Mouse (Mus musculus) adrenal gland, postnatal 14 days (tissue): ENCODE measurements around the gene Tex22. TPM values are rescaled to one million over a fixed set of nuclear protein-coding genes. Genes with fewer than 3 reads are reported as not detected.

ENCODE experiments used
- microRNA-seq, 2 experiments: library from miRNA; unstranded; fragments of <30 nt; microRNA quantifications; one replicate each; pipeline ENCODE4 v1.2.0; 2021
- total RNA-seq: library from RNA; stranded (reverse); gene quantifications from 2 replicates; pipeline ENCODE4 v1.2.3, GENCODE M21; 2021

Tex22 gene
- total RNA-seq, 1 experiment from 2014 or later, result 0.37 TPM

Small RNA genes lying within 50 kb of the gene (microRNA-seq; reads per million reads assigned to microRNA genes)
- gene Gm44471, result 0 reads per million in 2 experiments

Other genes with a start within 250 kb of the Tex22 start
- 19.9 and 21.4 TPM in 2 replicates for gene Cdca4, start 245.1 kb upstream of the Tex22 start, total RNA-seq
- gene Gpr132, start 206.3 kb upstream of the Tex22 start, total RNA-seq, result 0.30 and 3.4 TPM in 2 replicates
- gene Jag2, start 144.7 kb upstream of the Tex22 start, total RNA-seq, result 18.6 and 20.8 TPM in 2 replicates
- 32.5 and 35.7 TPM in 2 replicates for gene Nudt14, start 132.4 kb upstream of the Tex22 start, total RNA-seq
- 18.3 and 21.1 TPM in 2 replicates for gene Btbd6, start 98.0 kb upstream of the Tex22 start, total RNA-seq
- gene Brf1, start 73.8 kb upstream of the Tex22 start, total RNA-seq, result 46.3 and 57.7 TPM in 2 replicates
- 30.0 and 31.1 TPM in 2 replicates for gene Pacs2, start 60.0 kb upstream of the Tex22 start, total RNA-seq
- 83.7 and 94.0 TPM in 2 replicates for gene Mta1, start 23.8 kb downstream of the Tex22 start, total RNA-seq
- gene Crip2, start 65.7 kb downstream of the Tex22 start, total RNA-seq, result 152 and 174 TPM in 2 replicates
- gene Crip1, start 71.8 kb downstream of the Tex22 start, total RNA-seq, result 79.4 and 132 TPM in 2 replicates
- gene Tedc1, start 81.9 kb downstream of the Tex22 start, total RNA-seq, result 3.1 and 3.7 TPM in 2 replicates
- 3.4 and 4.7 TPM in 2 replicates for gene Tmem121, start 111.4 kb downstream of the Tex22 start, total RNA-seq